Mouse (Mus musculus) R1 (cell line): ENCODE measurements around the gene Grin3a.
"Not testable (repeated sequence)": the region's sequence is repeated elsewhere in the genome, so short reads cannot be mapped to it uniquely, and the experiment has no call there.

Experiments used
- DNase-seq: peaks from one replicate; pipeline ENCODE4 v3.0.0-alpha.2; 2018; ENCODE audit warnings: low read depth, low spot score

Grin3a gene

DNA sequence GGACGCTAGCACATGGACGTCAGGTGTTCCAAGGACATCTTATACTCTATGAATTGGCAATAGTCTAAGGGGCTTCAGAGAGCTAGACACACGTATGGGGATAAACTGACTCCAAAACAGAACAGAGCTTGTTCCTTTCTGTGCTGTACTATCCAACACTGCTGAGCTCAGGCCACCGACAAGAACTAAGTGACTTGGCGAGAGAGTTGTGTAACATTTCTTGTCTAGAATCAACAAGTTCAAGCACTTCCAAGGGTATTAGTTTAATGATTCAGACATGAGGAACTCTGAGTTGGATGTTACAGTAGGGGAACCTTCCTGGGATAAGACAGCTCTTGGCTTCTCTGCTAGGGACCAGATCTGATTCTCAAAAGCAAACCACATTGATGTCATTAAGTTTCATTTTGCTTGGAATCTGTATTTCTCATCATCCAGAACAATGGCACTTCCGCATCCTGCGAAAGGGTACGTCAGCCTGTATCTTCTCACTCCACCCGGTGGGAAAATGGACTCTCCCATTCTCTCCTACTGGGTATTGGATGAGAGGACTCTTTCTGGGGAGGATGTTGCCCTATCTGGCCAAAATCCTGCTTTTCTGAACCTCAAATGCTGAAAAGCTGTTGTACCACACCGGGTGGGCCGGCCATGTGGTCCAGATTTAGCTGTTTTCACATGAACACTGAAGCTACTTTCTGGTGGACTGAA, 165.2 kb downstream of the Grin3a start:
- no peak for DNase-seq

GRCm38 (mm10) chr4:49676790-49677189, 168.8 kb downstream of the Grin3a start:
- DNase-seq, result no peak

GRCm38 (mm10) chr4:49676071-49676470, 169.5 kb downstream of the Grin3a start:
- no peak for DNase-seq

- DNase-seq, result no peak
These were observed 180.7 kb downstream of the Grin3a start for GRCm38 (mm10) chr4:49664850-49665249.

DNA sequence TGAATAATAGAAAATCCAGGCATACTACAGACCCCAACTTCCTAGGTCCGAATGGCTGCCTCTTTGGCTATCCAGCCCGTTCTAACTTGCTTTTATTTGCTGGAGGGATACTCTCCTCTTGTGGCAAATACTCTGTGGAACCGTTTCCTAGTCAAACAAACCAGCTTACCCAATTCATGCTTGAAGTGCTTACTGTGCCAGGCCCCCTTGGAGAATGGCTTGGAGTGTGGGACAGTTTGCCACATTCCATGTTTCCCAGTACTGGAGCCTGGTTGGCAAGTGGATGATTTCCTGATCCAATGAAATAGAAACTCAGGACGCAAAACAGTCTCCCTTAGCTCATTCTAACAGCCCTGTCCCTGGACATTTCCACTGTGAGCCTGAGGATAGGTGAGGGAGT, 183.3 kb downstream of the Grin3a start:
- no peak for DNase-seq

GRCm38 (mm10) chr4:49661664-49662063, 183.9 kb downstream of the Grin3a start:
- DNase-seq, result no peak

DNA sequence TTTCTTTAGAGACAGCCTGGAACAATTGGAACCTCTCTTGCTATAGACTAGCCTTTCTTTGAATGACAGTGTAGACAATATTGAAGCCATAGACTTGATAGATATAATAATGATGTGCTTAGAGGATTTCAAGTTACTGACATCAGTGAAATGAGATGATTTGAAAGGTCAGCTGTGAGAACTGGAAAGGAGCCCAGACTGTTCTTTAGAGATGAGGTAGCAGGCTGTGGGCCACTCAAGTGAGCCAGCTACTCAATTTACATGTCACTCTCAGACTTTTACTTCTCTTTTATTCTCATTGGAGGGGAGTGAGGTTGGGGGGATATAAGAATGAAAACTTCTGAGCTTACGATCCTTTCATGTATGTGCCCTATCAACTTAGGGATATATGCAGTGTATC, 186.1 kb downstream of the Grin3a start:
- no peak for DNase-seq

DNA sequence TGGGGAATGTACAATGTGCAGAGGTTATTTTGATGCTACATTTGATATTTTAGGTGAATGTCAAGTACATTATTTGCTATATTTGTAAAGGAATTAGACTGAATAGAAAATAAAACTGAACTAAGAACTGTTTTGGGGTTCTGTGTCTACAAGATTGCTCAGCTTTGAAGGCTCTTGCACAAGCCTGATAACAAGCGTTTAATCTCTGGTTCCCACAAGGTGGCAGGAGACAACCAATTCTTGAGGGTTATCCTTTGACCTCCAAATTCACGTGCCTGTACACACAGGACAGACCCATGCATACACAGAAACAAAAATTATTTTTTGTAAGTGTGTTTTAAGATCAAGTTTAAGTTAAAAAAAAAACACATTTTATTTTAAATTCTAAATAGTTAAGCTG, 205.6 kb downstream of the Grin3a start:
- DNase-seq, result no peak

GRCm38 (mm10) chr4:49637821-49638220, 207.7 kb downstream of the Grin3a start:
- no peak for DNase-seq

DNA sequence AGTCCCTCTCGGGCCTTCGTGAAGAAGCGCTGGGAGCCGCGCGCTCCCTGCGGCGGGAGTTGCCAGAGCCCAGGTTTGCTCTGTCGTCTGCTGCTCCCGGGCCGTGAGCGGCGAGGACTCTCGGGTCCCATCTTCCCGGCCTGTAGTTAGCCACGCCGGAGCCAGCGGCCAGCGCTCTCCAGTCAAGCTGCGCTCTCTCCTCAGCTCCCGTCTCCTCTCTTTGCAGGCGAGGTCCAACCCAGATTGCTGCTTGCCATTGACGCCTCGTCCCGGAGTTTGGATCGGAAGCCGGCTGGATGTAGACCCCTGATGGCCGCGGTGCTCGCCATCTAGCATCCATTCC, 213.4 kb downstream of the Grin3a start:
- DNase-seq, result no peak

- DNase-seq, result peak; percentile 96
These were observed 214.0 kb downstream of the Grin3a start, which contains the start of gene Rnf20 for GRCm38 (mm10) chr4:49631319-49632138. Rnf20 (plus strand) TSS chr4:49632006.

GRCm38 (mm10) chr4:49628941-49629340, 216.6 kb downstream of the Grin3a start:
- DNase-seq, result peak; percentile 8

- peak; percentile 74 for DNase-seq
These were observed 218.6 kb downstream of the Grin3a start for GRCm38 (mm10) chr4:49626973-49627372.

DNA sequence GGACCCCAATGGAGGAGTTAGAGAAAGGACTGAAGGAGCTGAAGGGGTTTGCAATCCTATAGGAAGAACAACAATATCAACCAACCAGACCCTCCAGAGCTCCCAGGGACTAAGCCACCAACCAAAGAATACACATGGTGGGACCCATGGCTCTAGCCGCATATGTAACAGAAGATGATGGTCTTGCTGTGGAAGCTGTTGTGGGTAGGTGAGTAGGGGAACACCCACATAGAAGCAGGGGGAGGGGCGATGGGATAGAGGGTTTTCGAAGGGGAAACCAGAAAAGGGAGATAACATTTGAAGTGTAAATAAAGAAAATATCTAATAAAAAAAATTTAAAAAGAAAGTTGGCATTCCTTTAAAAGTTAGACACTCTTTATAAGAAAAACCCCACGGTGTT, 220.6 kb downstream of the Grin3a start:
- not testable (repeated sequence) for DNase-seq

- DNase-seq, result no peak
These were observed 221.6 kb downstream of the Grin3a start for GRCm38 (mm10) chr4:49623916-49624315.

GRCm38 (mm10) chr4:49622272-49622671, 223.3 kb downstream of the Grin3a start:
- peak; percentile 15 for DNase-seq

DNA sequence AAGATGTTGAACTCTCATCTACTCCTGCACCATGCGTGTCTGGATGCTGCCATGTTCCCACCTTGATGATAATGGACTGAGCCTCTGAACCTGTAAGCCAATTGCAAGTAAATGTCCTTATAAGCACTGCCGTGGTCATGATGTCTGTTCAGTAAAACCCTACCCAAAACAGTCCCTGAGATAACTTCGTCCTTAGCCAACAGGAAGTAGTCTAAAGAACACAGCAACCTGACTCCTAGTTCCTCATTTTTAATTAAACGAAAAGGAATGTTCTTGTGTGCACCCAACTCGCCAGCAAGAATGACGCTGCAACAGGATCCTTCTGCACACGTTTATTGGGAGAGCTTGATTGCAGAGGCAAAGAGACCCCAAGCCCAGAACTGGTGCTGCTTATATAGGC, 225.7 kb downstream of the Grin3a start:
- not testable (repeated sequence) for DNase-seq

DNA sequence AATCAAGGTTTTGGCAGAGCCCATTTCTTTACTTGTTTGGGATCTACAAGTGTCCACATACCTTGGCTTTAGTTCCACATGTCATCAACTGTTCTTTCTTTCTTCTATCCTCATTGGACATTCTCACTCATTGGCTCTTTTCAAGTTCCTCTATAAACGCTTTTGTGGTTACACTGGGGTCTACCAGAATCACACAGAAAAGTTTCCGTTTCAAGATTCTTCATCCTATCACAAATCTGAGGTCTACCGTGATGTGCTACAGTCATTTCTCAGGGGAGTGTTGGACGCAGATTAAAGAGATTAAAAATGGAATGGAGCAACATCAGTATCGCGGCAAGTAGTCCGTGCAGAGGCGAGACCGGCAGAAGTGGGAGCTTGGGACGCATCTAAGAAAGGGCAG, 228.6 kb downstream of the Grin3a start:
- DNase-seq, result no peak
